In the genomic region with DNA sequence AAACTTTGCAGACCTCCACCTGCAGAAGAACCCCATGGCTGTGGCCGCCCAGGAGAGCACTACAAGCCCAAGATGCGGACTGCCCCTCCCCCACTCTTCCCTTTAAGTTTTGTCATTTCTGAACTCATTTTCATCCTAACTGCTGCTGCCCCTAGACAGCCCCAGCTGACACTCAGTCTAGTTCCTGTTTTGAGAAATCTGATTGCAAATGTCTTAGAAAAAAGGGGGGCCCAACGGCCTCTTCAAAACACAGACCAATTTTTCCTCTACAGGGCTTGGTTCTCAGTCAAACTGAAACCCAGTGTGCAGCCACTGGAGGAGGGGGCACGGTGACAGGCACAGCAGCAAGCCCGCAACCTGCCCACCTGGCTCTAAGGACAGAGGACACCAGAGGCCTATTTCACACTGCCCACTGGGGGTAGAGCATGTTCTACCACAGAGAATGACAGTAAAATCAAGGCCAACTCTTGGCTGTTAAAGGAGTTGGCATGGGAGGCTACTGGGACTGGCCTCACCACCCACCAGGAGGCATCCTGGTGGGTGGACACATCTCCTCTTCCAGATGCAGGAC, we compare ENCODE assay signal across 8 mouse cellular contexts. TPM values are rescaled to one million over a fixed set of nuclear protein-coding genes. Genes with fewer than 3 reads are reported as not detected.
DNase-seq lines count a peak whose midpoint lies in the region; ATAC-seq and TF ChIP-seq lines count a peak whose summit lies in the region.

No protein-coding gene starts in this region.

- H3K4me3 ChIP-seq in left cerebral cortex, adult 2 months, result peak overlapping the region; percentile 71
- H3K4me3 ChIP-seq in erythroblast, embryonic 14.5 days (replicated peaks), result peak overlapping the region; percentile 92
- peak overlapping the region; percentile 89 for H3K4me3 ChIP-seq in limb, embryonic 10.5 days
- H3K4me3 ChIP-seq in midbrain, embryonic 14.5 days (replicated peaks; ENCODE audit: low read depth, low read length), result peak overlapping the region; percentile 93

- intact Hi-C loops in left cerebral cortex, adult 2 months (cut with DNase I), result no loop called here
- intact Hi-C loops in left cerebral cortex, postnatal 25 days (cut with DNase I), result loop anchor here (10.0 kb wide), 1 partner anchor 290 kb away; a partner anchor contains a TSS

- peaks cover 67% of the 10 kb centered on the region for H3K4me1 ChIP-seq in erythroblast, embryonic 14.5 days (ENCODE audit: control insufficient read depth)
- peaks cover 68% of the 10 kb centered on the region for H3K4me1 ChIP-seq in limb, embryonic 10.5 days
- H3K4me1 ChIP-seq in midbrain, embryonic 14.5 days (ENCODE audit: control insufficient read depth, insufficient read depth, low read length), result peaks cover 56% of the 10 kb centered on the region

- H3K9ac ChIP-seq in midbrain, embryonic 14.5 days (replicated peaks; ENCODE audit: low read length), result peak overlapping the region; percentile 20; the same call in 1 of the 2 replicates

- WGBS in limb, embryonic 10.5 days, result 82% methylated on average over 5 of the region's 5 CpGs
- WGBS in midbrain, embryonic 14.5 days, result 80% methylated on average over 5 of the region's 5 CpGs

- no peak for ATAC-seq in midbrain, embryonic 14.5 days (ENCODE audit: low FRiP score, low TSS enrichment)
- no peak for ATAC-seq in megakaryocyte progenitor cell, adult 5-6 weeks (replicated peaks; ENCODE audit: poor library complexity)

- peak overlapping the region; percentile 2; the same call in 1 of the 2 replicates for H3K27ac ChIP-seq in left cerebral cortex, adult 2 months
- H3K27ac ChIP-seq in limb, embryonic 10.5 days, result peak overlapping the region; percentile 20; the same call in 1 of the 2 replicates
- no peak overlapping the region for H3K27ac ChIP-seq in midbrain, embryonic 14.5 days (replicated peaks; ENCODE audit: low read depth, low read length)

- DNase-seq in left cerebral cortex, adult 2 months (ENCODE audit: extremely low spot score in 1 of 2, low spot score in 2 of 2), result no peak
- DNase-seq in left cerebral cortex, postnatal 25 days (ENCODE audit: low spot score in 2 of 2), result no peak
- DNase-seq in limb, embryonic 10.5 days (ENCODE audit: low spot score), result no peak
- no peak for DNase-seq in midbrain, embryonic 14.5 days
- DNase-seq in urinary bladder, adult 18-20 months (ENCODE audit: low spot score in 2 of 2), result no peak
- DNase-seq in Muller cell, postnatal 12 days (ENCODE audit: inconsistent ontology term), result no peak

- peak overlapping the region; percentile 88 for H3K4me2 ChIP-seq in midbrain, embryonic 14.5 days (ENCODE audit: low read length)

- H3K9me3 ChIP-seq in erythroblast, embryonic 14.5 days (ENCODE audit: control insufficient read depth, low read length), result no peaks in the 10 kb centered on the region
- H3K9me3 ChIP-seq in limb, embryonic 10.5 days (replicated peaks), result no peaks in the 10 kb centered on the region
- no peaks in the 10 kb centered on the region for H3K9me3 ChIP-seq in midbrain, embryonic 14.5 days (ENCODE audit: control insufficient read depth, low read length)

- peaks cover 10% of the 10 kb centered on the region for H3K27me3 ChIP-seq in erythroblast, embryonic 14.5 days (ENCODE audit: control insufficient read depth)
- no peaks in the 10 kb centered on the region for H3K27me3 ChIP-seq in limb, embryonic 10.5 days (ENCODE audit: low read depth, poor library complexity, severe bottlenecking)
- no peaks in the 10 kb centered on the region for H3K27me3 ChIP-seq in midbrain, embryonic 14.5 days (ENCODE audit: control insufficient read depth, insufficient read depth, low read length)

- H3K36me3 ChIP-seq in erythroblast, embryonic 14.5 days (ENCODE audit: control insufficient read depth), result peaks cover 27% of the 10 kb centered on the region
- H3K36me3 ChIP-seq in limb, embryonic 10.5 days, result 0 out of 2 replicates have a peak, but pooled peaks cover 3% of the 10 kb centered on the region
- no peaks in the 10 kb centered on the region for H3K36me3 ChIP-seq in midbrain, embryonic 14.5 days (ENCODE audit: control insufficient read depth, insufficient read depth, low read length)

- no peak for TF ChIP-seq CTCF in left cerebral cortex, adult 2 months (IDR thresholded peaks at IDR 0.05)

RNA-seq across cellular contexts. Expression of a gene that starts 1.7 kb away (rescaled TPM):
- total RNA-seq in left cerebral cortex, adult 2 months (2021), result 100 to 1,000 TPM; 236 to 248 TPM
- total RNA-seq in left cerebral cortex, postnatal 25 days (2021), result 100 to 1,000 TPM; 217 to 223 TPM
- 20.9 and 22.2 TPM in 2 replicates for polyA plus RNA-seq in erythroblast, embryonic 14.5 days (2012)
- 14.6 and 15.5 TPM in 2 replicates for polyA plus RNA-seq in limb, embryonic 10.5 days (2016; fragmentation: Nextera tagmentation; extraction: Ambion mirVana)
- polyA plus RNA-seq in midbrain, embryonic 14.5 days (2014; fragmentation: Nextera tagmentation; extraction: Ambion mirVana), result 29.0 and 30.0 TPM in 2 replicates
- total RNA-seq in megakaryocyte progenitor cell, adult 5-6 weeks (2015), result 149 and 172 TPM in 2 replicates
- total RNA-seq in megakaryocyte progenitor cell, adult 5-6 weeks (2017), result 207 and 336 TPM in 2 replicates

RNA-seq across cellular contexts. Expression of a gene that starts 21.4 kb away (rescaled TPM):
- 10 to 100 TPM; 68.7 to 75.0 TPM for total RNA-seq in left cerebral cortex, adult 2 months (2021)
- 10 to 100 TPM; 70.0 to 76.6 TPM for total RNA-seq in left cerebral cortex, postnatal 25 days (2021)
- 0.22 and 0.38 TPM in 2 replicates for polyA plus RNA-seq in erythroblast, embryonic 14.5 days (2012)
- polyA plus RNA-seq in limb, embryonic 10.5 days (2016; fragmentation: Nextera tagmentation; extraction: Ambion mirVana), result 5.5 and 7.9 TPM in 2 replicates
- polyA plus RNA-seq in midbrain, embryonic 14.5 days (2014; fragmentation: Nextera tagmentation; extraction: Ambion mirVana), result 34.5 and 39.3 TPM in 2 replicates
- 1.7 and 3.8 TPM in 2 replicates for total RNA-seq in megakaryocyte progenitor cell, adult 5-6 weeks (2015)
- 1.9 and 5.7 TPM in 2 replicates for total RNA-seq in megakaryocyte progenitor cell, adult 5-6 weeks (2017)

RNA-seq across cellular contexts. Expression of a gene that starts 35.4 kb away (rescaled TPM):
- total RNA-seq in left cerebral cortex, adult 2 months (2021), result 10 to 100 TPM; 60.9 to 72.6 TPM
- total RNA-seq in left cerebral cortex, postnatal 25 days (2021), result 10 to 100 TPM; 52.3 to 58.2 TPM
- 0.19 and 0.24 TPM in 2 replicates for polyA plus RNA-seq in erythroblast, embryonic 14.5 days (2012)
- polyA plus RNA-seq in limb, embryonic 10.5 days (2016; fragmentation: Nextera tagmentation; extraction: Ambion mirVana), result 2.5 and 4.4 TPM in 2 replicates
- polyA plus RNA-seq in midbrain, embryonic 14.5 days (2014; fragmentation: Nextera tagmentation; extraction: Ambion mirVana), result 8.8 and 12.8 TPM in 2 replicates
- 6.2 and 7.5 TPM in 2 replicates for total RNA-seq in megakaryocyte progenitor cell, adult 5-6 weeks (2015)
- 8.1 and 9.7 TPM in 2 replicates for total RNA-seq in megakaryocyte progenitor cell, adult 5-6 weeks (2017)

Comparison
In these comparisons a context has a peak if more than half of its experiments do, and no peak if none do; other contexts are left out.
1. RNA of a gene that starts 21.4 kb away (total RNA-seq): 70.0 to 76.6 TPM in left cerebral cortex, postnatal 25 days and 68.7 to 75.0 TPM in left cerebral cortex, adult 2 months; 1.7 to 5.7 TPM in megakaryocyte progenitor cell, adult 5-6 weeks; every median in the first group is over 10 times any median in the second.
2. RNA of a gene that starts 35.4 kb away (total RNA-seq): 60.9 to 72.6 TPM in left cerebral cortex, adult 2 months and 52.3 to 58.2 TPM in left cerebral cortex, postnatal 25 days; 6.2 to 9.7 TPM in megakaryocyte progenitor cell, adult 5-6 weeks; every median in the first group is over 4 times any median in the second.
3. Peak in every context shown above with its lines, with median percentiles within 50 percentile points of each other: H3K4me3 ChIP-seq.